16 mouse cellular contexts compared by ENCODE assay signal in genomic region chr10:84137019-84137658, GRCm38 (mm10).
A peak's percentile ranks its signal among the peaks of the same experiment; 100 is the strongest.
DNase-seq lines count a peak whose midpoint lies in the region; ATAC-seq and TF ChIP-seq lines count a peak whose summit lies in the region.
"Had no signal": no experiment of that assay in that cellular context is flagged by ENCODE, and none has a peak within 500 bp of the region (broad histone marks: within the 10 kb centered on the region; RNA-seq: fewer than 3 reads in every experiment).

No protein-coding gene starts in this region.

- no peak overlapping the region for H3K4me3 ChIP-seq in gastrocnemius, adult 2 months
- no peak overlapping the region for H3K4me3 ChIP-seq in midbrain, embryonic 16.5 days (ENCODE audit: low read depth, low read length)
- H3K4me3 ChIP-seq in midbrain, embryonic 13.5 days (replicated peaks) = no peak overlapping the region
- H3K4me3 ChIP-seq: left cerebral cortex, adult 2 months; neural tube, embryonic 12.5 days had no signal

- H3K9me3 ChIP-seq in midbrain, embryonic 16.5 days (replicated peaks; ENCODE audit: control insufficient read depth, low read length, poor library complexity, severe bottlenecking) = peaks cover 2% of the 10 kb centered on the region; the same call in 1 of the 2 replicates
- 0 out of 2 replicates have a peak, but pooled peaks cover 4% of the 10 kb centered on the region for H3K9me3 ChIP-seq in midbrain, embryonic 13.5 days
- H3K9me3 ChIP-seq: neural tube, embryonic 12.5 days had no signal

- no peak overlapping the region for H3K4me2 ChIP-seq in midbrain, embryonic 16.5 days (ENCODE audit: low read length)
- no peak overlapping the region for H3K4me2 ChIP-seq in midbrain, embryonic 13.5 days (replicated peaks)
- H3K4me2 ChIP-seq: neural tube, embryonic 12.5 days had no signal

- 85% methylated on average over 4 of the region's 4 CpGs for WGBS in midbrain, embryonic 16.5 days
- WGBS in midbrain, embryonic 13.5 days = 85% methylated on average over 4 of the region's 4 CpGs

- no peaks in the 10 kb centered on the region for H3K27me3 ChIP-seq in midbrain, embryonic 16.5 days (ENCODE audit: control insufficient read depth, insufficient read depth, low read depth, low read length)
- no peaks in the 10 kb centered on the region for H3K27me3 ChIP-seq in midbrain, embryonic 13.5 days
- H3K27me3 ChIP-seq: neural tube, embryonic 12.5 days had no signal

- no peaks in the 10 kb centered on the region for H3K36me3 ChIP-seq in midbrain, embryonic 16.5 days (ENCODE audit: control insufficient read depth, insufficient read depth, low read length)
- no peaks in the 10 kb centered on the region for H3K36me3 ChIP-seq in midbrain, embryonic 13.5 days
- H3K36me3 ChIP-seq: neural tube, embryonic 12.5 days had no signal

- intact Hi-C loops in heart, postnatal 10 days (cut with DNase I) = no loop called here
- intact Hi-C loops in gastrocnemius, adult 2 months (cut with DNase I) = no loop called here

- no peak for ATAC-seq in midbrain, embryonic 16.5 days
- ATAC-seq in midbrain, embryonic 13.5 days = no peak
- ATAC-seq: hindbrain, postnatal 0 days had no signal

- no peaks in the 10 kb centered on the region for H3K4me1 ChIP-seq in midbrain, embryonic 16.5 days (ENCODE audit: control insufficient read depth, insufficient read depth, low read length)
- H3K4me1 ChIP-seq in midbrain, embryonic 13.5 days (replicated peaks) = no peaks in the 10 kb centered on the region
- H3K4me1 ChIP-seq: neural tube, embryonic 12.5 days had no signal

- no peak for TF ChIP-seq CTCF in gastrocnemius, adult 2 months (IDR thresholded peaks at IDR 0.05)

- H3K27ac ChIP-seq in gastrocnemius, adult 2 months = no peak overlapping the region
- H3K27ac ChIP-seq in midbrain, embryonic 16.5 days (ENCODE audit: low read length) = no peak overlapping the region
- no peak overlapping the region for H3K27ac ChIP-seq in midbrain, embryonic 13.5 days
- H3K27ac ChIP-seq: hindbrain, postnatal 0 days; left cerebral cortex, adult 2 months; neural tube, embryonic 12.5 days had no signal

- no peak overlapping the region for H3K9ac ChIP-seq in midbrain, embryonic 16.5 days (ENCODE audit: low read depth, low read length)
- H3K9ac ChIP-seq in midbrain, embryonic 13.5 days (replicated peaks) = no peak overlapping the region
- H3K9ac ChIP-seq: neural tube, embryonic 12.5 days had no signal

- DNase-seq in kidney, adult 11 months = peak; percentile 8
- no peak for DNase-seq in kidney, adult 18-20 months
- DNase-seq in heart, postnatal 10 days = peak; percentile 48 to 49
- peak; percentile 41 for DNase-seq in kidney, postnatal 14 days
- peak; percentile 45 for DNase-seq in lung, postnatal 14 days
- DNase-seq in gastrocnemius, adult 2 months = no peak
- DNase-seq: adrenal gland, postnatal 36 days; cerebellum, adult 2 months; left cerebral cortex, postnatal 4 days; liver; right cerebral cortex, adult 18-20 months had no signal

Comparison
In these comparisons a context has a peak if more than half of its experiments do, and no peak if none do; other contexts are left out.
1. DNase-seq: peak in kidney, adult 11 months (single experiment), heart, postnatal 10 days (2 of 2), kidney, postnatal 14 days (single experiment) and lung, postnatal 14 days (single experiment); none in kidney, adult 18-20 months (single experiment) and gastrocnemius, adult 2 months (single experiment).